In genomic region chr3:129724961-129725501, GRCm38 (mm10) we compare ENCODE assay signal across 8 mouse cellular contexts. TPM values are rescaled to one million over a fixed set of nuclear protein-coding genes. Genes with fewer than 3 reads are reported as not detected.
DNase-seq lines count a peak whose midpoint lies in the region; ATAC-seq lines count a peak whose summit lies in the region.

No protein-coding gene starts in this region.

- peak overlapping the region; percentile 70 for H3K4me2 ChIP-seq in hindbrain, embryonic 15.5 days

- H3K4me1 ChIP-seq in hindbrain, embryonic 15.5 days (replicated peaks), result peaks cover 11% of the 10 kb centered on the region

- peak overlapping the region; percentile 51 for H3K4me3 ChIP-seq in hindbrain, embryonic 15.5 days

- H3K27ac ChIP-seq in hindbrain, embryonic 15.5 days (replicated peaks), result peak overlapping the region; percentile 89

- H3K9me3 ChIP-seq in hindbrain, embryonic 15.5 days, result no peaks in the 10 kb centered on the region

- peak overlapping the region; percentile 44 for H3K9ac ChIP-seq in hindbrain, embryonic 15.5 days

- H3K36me3 ChIP-seq in hindbrain, embryonic 15.5 days, result no peaks in the 10 kb centered on the region

- DNase-seq in T-cell, adult 2 months (ENCODE audit: low spot score), result peak; percentile 91
- DNase-seq in cerebellum, postnatal 36 days, result peak; percentile 91 to 93
- DNase-seq in frontal cortex, postnatal 36 days (ENCODE audit: low spot score in 2 of 2), result peak; percentile 93 to 94
- peak; percentile 90 for DNase-seq in left cerebral cortex, adult 11 months (ENCODE audit: low spot score)
- DNase-seq in lung, postnatal 4 days, result peak; percentile 92 to 95
- DNase-seq in retina, postnatal 7 days (ENCODE audit: low read depth, low spot score), result peak; percentile 95
- peak; percentile 81 for DNase-seq in urinary bladder, adult 2 months (ENCODE audit: low spot score)

- WGBS in hindbrain, embryonic 15.5 days, result 1% methylated on average over 24 of the region's 24 CpGs

- ATAC-seq in hindbrain, embryonic 15.5 days (ENCODE audit: low FRiP score, low read depth), result peak; percentile 99

- H3K27me3 ChIP-seq in hindbrain, embryonic 15.5 days, result no peaks in the 10 kb centered on the region

RNA-seq across cellular contexts. Expression of gene Egf, which starts 30.1 kb away (rescaled TPM):
- 1.4 and 2.2 TPM in 2 replicates for polyA plus RNA-seq in hindbrain, embryonic 15.5 days (2015; fragmentation: Nextera tagmentation; extraction: Ambion mirVana)
- polyA plus RNA-seq in urinary bladder, adult 2 months (2012; rRNA removed), result 2.2 and 2.4 TPM in 2 replicates

Comparison
In these comparisons a context has a peak if more than half of its experiments do, and no peak if none do; other contexts are left out.
1. Peak in every context shown above with its lines: DNase-seq, ATAC-seq, H3K4me3 ChIP-seq and H3K27ac ChIP-seq.